Mouse (Mus musculus) forebrain, embryonic 16.5 days (tissue): ENCODE data around the gene Arid5b. TPM values are rescaled to one million over a fixed set of nuclear protein-coding genes. Genes with fewer than 3 reads are reported as not detected.
A peak's percentile ranks its signal among the peaks of the same experiment; 100 is the strongest.

Experiments
- ATAC-seq: fragments of 200-750 bp; cut with Nextera tagmentation; 2 replicates; pipeline ENCODE4 v1.8.0; 2017; ENCODE audit warnings: mild to moderate bottlenecking, moderate library complexity
- H3K27ac ChIP-seq: fragments of 300-500 bp; sonication (generic); 2 replicates; pipeline ENCODE4 v1.5.1; 2014; ENCODE audit warnings: low read length, control low read depth
- H3K27me3 ChIP-seq: fragments of 300-500 bp; sonication (generic); replicated peaks from 2 replicates; pipeline ENCODE4 v1.6.1; 2014; ENCODE audit warnings: low read length; ENCODE audit not compliant: control insufficient read depth, insufficient read depth
- H3K36me3 ChIP-seq: fragments of 300-500 bp; sonication (generic); 2 replicates; pipeline ENCODE4 v1.6.1; 2014; ENCODE audit not compliant: control insufficient read depth, insufficient read depth
- H3K4me1 ChIP-seq: fragments of 300-500 bp; sonication (generic); replicated peaks from 2 replicates; pipeline ENCODE4 v1.6.1; 2014; ENCODE audit warnings: low read length; ENCODE audit not compliant: control insufficient read depth, insufficient read depth
- H3K4me2 ChIP-seq: fragments of 300-500 bp; sonication (generic); 2 replicates; pipeline ENCODE4 v1.6.1; 2014; ENCODE audit warnings: mild to moderate bottlenecking, low read length, control low read depth
- H3K4me3 ChIP-seq: fragments of 300-500 bp; sonication (generic); replicated peaks from 2 replicates; pipeline ENCODE4 v1.5.1; 2014; ENCODE audit warnings: mild to moderate bottlenecking, low read length, control low read depth
- H3K9ac ChIP-seq: fragments of 300-500 bp; sonication (generic); replicated peaks from 2 replicates; pipeline ENCODE4 v1.6.1; 2014; ENCODE audit warnings: low read depth, low read length, control low read depth
- H3K9me3 ChIP-seq: fragments of 300-500 bp; sonication (generic); 2 replicates; pipeline ENCODE4 v1.6.1; 2016; ENCODE audit warnings: low read length; ENCODE audit not compliant: control insufficient read depth
- WGBS: fragments of 180-500 bp; shearing (Covaris S2); extraction: QIAGEN DNeasy Blood & Tissue Kit; methylation state at CpG from one replicate; pipeline ENCODE4 v1.1.7; 2014; 5-methylcytosine and 5-hydroxymethylcytosine counted together
- polyA plus RNA-seq: library from polyadenylated mRNA; unstranded; fragments of >200 nt; fragmentation: Nextera tagmentation; extraction: Ambion mirVana; gene quantifications from 2 replicates; pipeline ENCODE4 v1.2.1, GENCODE M21; 2015

Arid5b gene
- polyA plus RNA-seq, 1 experiment from 2014 or later, result 14.7 TPM

- no peaks in the 10 kb centered on the region for H3K9me3 ChIP-seq
- no peak overlapping the region for H3K4me2 ChIP-seq
- peaks cover 4% of the 10 kb centered on the region; the same call in 1 of the 2 replicates for H3K4me1 ChIP-seq
- H3K4me3 ChIP-seq, result no peak overlapping the region
- no peaks in the 10 kb centered on the region for H3K27me3 ChIP-seq
- no peak overlapping the region for H3K9ac ChIP-seq
- no peak for ATAC-seq
- WGBS, result 93% methylated on average over 4 of the region's 4 CpGs
- no peaks in the 10 kb centered on the region for H3K36me3 ChIP-seq
- no peak overlapping the region for H3K27ac ChIP-seq
Observed at GRCm38 (mm10) chr10:68123446-68123845, 155.1 kb downstream of the Arid5b start.

- 86% methylated on average over 4 of the region's 4 CpGs for WGBS
- Histone ChIP-seq H3K27ac (no peak overlapping the region), H3K9ac (no peak overlapping the region), H3K4me1 (peaks cover 4% of the 10 kb centered on the region; the same call in 1 of the 2 replicates), H3K36me3 (no peaks in the 10 kb centered on the region), H3K4me3 (no peak overlapping the region), H3K4me2 (no peak overlapping the region), H3K27me3 (no peaks in the 10 kb centered on the region), H3K9me3 (no peaks in the 10 kb centered on the region)
- ATAC-seq, result no peak
Observed at GRCm38 (mm10) chr10:68121960-68122359, 156.6 kb downstream of the Arid5b start.

- no peak for ATAC-seq
- Histone ChIP-seq H3K9ac (no peak overlapping the region), H3K4me3 (no peak overlapping the region), H3K9me3 (no peaks in the 10 kb centered on the region), H3K27me3 (no peaks in the 10 kb centered on the region), H3K4me1 (peaks cover 4% of the 10 kb centered on the region; the same call in 1 of the 2 replicates), H3K4me2 (no peak overlapping the region), H3K27ac (no peak overlapping the region), H3K36me3 (no peaks in the 10 kb centered on the region)
- WGBS, result 92% methylated on average over 2 of the region's 2 CpGs
Observed at GRCm38 (mm10) chr10:68121251-68121650, 157.3 kb downstream of the Arid5b start.

- WGBS, result 93% methylated on average over 4 of the region's 4 CpGs
- Histone ChIP-seq H3K36me3 (no peaks in the 10 kb centered on the region), H3K4me1 (no peaks in the 10 kb centered on the region), H3K9me3 (no peaks in the 10 kb centered on the region), H3K27me3 (no peaks in the 10 kb centered on the region), H3K27ac (no peak overlapping the region), H3K4me3 (no peak overlapping the region), H3K4me2 (no peak overlapping the region), H3K9ac (no peak overlapping the region)
- ATAC-seq, result no peak
Observed at GRCm38 (mm10) chr10:68120011-68120410, 158.5 kb downstream of the Arid5b start.

- H3K27me3 ChIP-seq, result no peaks in the 10 kb centered on the region
- no peak overlapping the region for H3K4me2 ChIP-seq
- no peaks in the 10 kb centered on the region for H3K9me3 ChIP-seq
- H3K4me3 ChIP-seq, result no peak overlapping the region
- no peak overlapping the region for H3K9ac ChIP-seq
- H3K4me1 ChIP-seq, result no peaks in the 10 kb centered on the region
- ATAC-seq, result no peak
- H3K36me3 ChIP-seq, result no peaks in the 10 kb centered on the region
- 81% methylated on average over 6 of the region's 6 CpGs for WGBS
- H3K27ac ChIP-seq, result no peak overlapping the region
Observed at GRCm38 (mm10) chr10:68119285-68119684, 159.3 kb downstream of the Arid5b start.

GRCm38 (mm10) chr10:68114955-68115354, 163.6 kb downstream of the Arid5b start:
- no peaks in the 10 kb centered on the region for H3K27me3 ChIP-seq
- peaks cover 12% of the 10 kb centered on the region; the same call in 1 of the 2 replicates for H3K4me1 ChIP-seq
- no peak overlapping the region for H3K9ac ChIP-seq
- no peaks in the 10 kb centered on the region for H3K36me3 ChIP-seq
- 81% methylated on average over 3 of the region's 3 CpGs for WGBS
- H3K4me2 ChIP-seq, result no peak overlapping the region
- H3K4me3 ChIP-seq, result no peak overlapping the region
- no peak overlapping the region for H3K27ac ChIP-seq
- no peaks in the 10 kb centered on the region for H3K9me3 ChIP-seq
- no peak for ATAC-seq

- ATAC-seq, result no peak
- no peak overlapping the region for H3K4me3 ChIP-seq
- H3K27me3 ChIP-seq, result no peaks in the 10 kb centered on the region
- peaks cover 12% of the 10 kb centered on the region; the same call in 1 of the 2 replicates for H3K4me1 ChIP-seq
- peak overlapping the region; percentile 4; the same call in 1 of the 2 replicates for H3K4me2 ChIP-seq
- H3K36me3 ChIP-seq, result no peaks in the 10 kb centered on the region
- H3K27ac ChIP-seq, result no peak overlapping the region
- WGBS, result 83% methylated on average over 5 of the region's 5 CpGs
- no peaks in the 10 kb centered on the region for H3K9me3 ChIP-seq
- H3K9ac ChIP-seq, result no peak overlapping the region
Observed at GRCm38 (mm10) chr10:68113645-68114044, 164.9 kb downstream of the Arid5b start.

GRCm38 (mm10) chr10:68112983-68113382, 165.6 kb downstream of the Arid5b start:
- Histone ChIP-seq H3K27ac (no peak overlapping the region), H3K4me2 (peak overlapping the region; percentile 4; the same call in 1 of the 2 replicates)
- ATAC-seq, result peak; percentile 62; the same call in 1 of the 2 replicates

GRCm38 (mm10) chr10:68110607-68111006, 167.9 kb downstream of the Arid5b start:
- Histone ChIP-seq H3K36me3 (no peaks in the 10 kb centered on the region), H3K4me1 (peaks cover 12% of the 10 kb centered on the region; the same call in 1 of the 2 replicates), H3K27ac (no peak overlapping the region), H3K4me3 (no peak overlapping the region), H3K4me2 (no peak overlapping the region), H3K9me3 (no peaks in the 10 kb centered on the region), H3K27me3 (no peaks in the 10 kb centered on the region), H3K9ac (no peak overlapping the region)
- no peak for ATAC-seq
- 71% methylated on average over 5 of the region's 5 CpGs for WGBS

More at GRCm38 (mm10) chr10:68112983-68113382, 165.6 kb downstream of the Arid5b start:
- H3K27me3 ChIP-seq, result no peaks in the 10 kb centered on the region
- no peak overlapping the region for H3K9ac ChIP-seq
- peaks cover 12% of the 10 kb centered on the region; the same call in 1 of the 2 replicates for H3K4me1 ChIP-seq
- no peaks in the 10 kb centered on the region for H3K36me3 ChIP-seq
- H3K9me3 ChIP-seq, result no peaks in the 10 kb centered on the region
- WGBS, result 26% methylated on average over 8 of the region's 8 CpGs
- H3K4me3 ChIP-seq, result no peak overlapping the region

- Histone ChIP-seq H3K9me3 (no peaks in the 10 kb centered on the region), H3K4me1 (peaks cover 12% of the 10 kb centered on the region; the same call in 1 of the 2 replicates), H3K27me3 (no peaks in the 10 kb centered on the region), H3K9ac (no peak overlapping the region), H3K4me2 (no peak overlapping the region), H3K36me3 (no peaks in the 10 kb centered on the region), H3K27ac (no peak overlapping the region), H3K4me3 (no peak overlapping the region)
- no peak for ATAC-seq
- 41% methylated on average over 8 of the region's 8 CpGs for WGBS
Observed at GRCm38 (mm10) chr10:68110182-68110581, 168.4 kb downstream of the Arid5b start.
